Mouse (Mus musculus) embryonic stem cell, embryonic (primary cell): ENCODE results near the gene Tmprss2.
"Not testable (repeated sequence)": the region's sequence is repeated elsewhere in the genome, so short reads cannot be mapped to it uniquely, and the experiment has no call there.

Source experiments
- CTCF ChIA-PET, 4 experiments: fragments of 300-600 bp in 2 of 4; fragments of 350-600 bp in 2 of 4; sonication (Branson Sonifier 250); formaldehyde crosslinking; loops; one replicate each; lab custom pipeline; 2022; ENCODE audit warnings: inconsistent platforms in 2 of 4; lab: Charles Lee
- POLR2A ChIA-PET, 4 experiments: fragments of 300-600 bp in 2 of 4; fragments of 350-600 bp in 2 of 4; sonication (Branson Sonifier 250); formaldehyde crosslinking; loops; one replicate each; lab custom pipeline; 2022; ENCODE audit warnings: antibody characterized with exemption in 4 of 4, inconsistent platforms in 1 of 4; lab: Charles Lee

Tmprss2 gene

GRCm38 (mm10) chr16:97600591-97600990 is 10.4 kb downstream of the Tmprss2 start:
- ChIA-PET POLR2A (interaction anchor here in 1 of 4 experiments (0.6 kb wide), 1 partner anchor 1555 kb away, joined by 3 read pairs; no protein-coding TSS in a partner anchor), CTCF (interaction anchor here in 1 of 4 experiments (0.6 kb wide), 1 partner anchor 286 kb away, joined by 4 read pairs; no protein-coding TSS in a partner anchor)

DNA sequence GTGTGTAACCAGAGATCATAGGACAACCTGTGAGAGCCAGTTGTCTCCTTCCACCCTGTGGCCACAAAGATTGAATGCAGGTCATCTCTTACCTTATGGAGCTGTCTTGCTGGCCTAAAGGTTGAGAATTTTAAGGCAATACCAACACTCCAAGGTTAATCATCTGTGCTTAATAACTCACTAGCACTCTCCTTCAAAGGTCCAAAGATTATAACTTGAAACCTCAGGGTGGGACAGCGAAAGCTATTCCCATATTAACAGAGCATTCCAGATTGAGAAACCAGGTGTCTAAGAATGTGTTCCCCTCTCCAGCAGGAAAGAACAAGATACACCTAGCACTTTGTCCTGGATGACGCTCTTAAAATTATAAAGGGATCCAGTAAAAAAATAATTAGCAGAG is 12.9 kb downstream of the Tmprss2 start:
- POLR2A ChIA-PET, result interaction anchor here in 1 of 4 experiments (0.8 kb wide), 1 partner anchor 11 kb away, joined by 3 read pairs; no protein-coding TSS in a partner anchor
- CTCF ChIA-PET, result interaction anchor here in 1 of 4 experiments (1.8 kb wide), 1 partner anchor 286 kb away, joined by 5 read pairs; no protein-coding TSS in a partner anchor

GRCm38 (mm10) chr16:97593816-97594509 is 17.0 kb downstream of the Tmprss2 start:
- POLR2A ChIA-PET, result interaction anchor here in 1 of 4 experiments (0.8 to 1.4 kb wide), 2 partner anchors 12 to 23 kb away, joined by 3 read pairs; no protein-coding TSS in a partner anchor
- CTCF ChIA-PET, result interaction anchor here (0.6 to 2.3 kb wide), 12 partner anchors 15 to 300 kb away, joined by 3 to 13 read pairs (median 4); no protein-coding TSS in a partner anchor

DNA sequence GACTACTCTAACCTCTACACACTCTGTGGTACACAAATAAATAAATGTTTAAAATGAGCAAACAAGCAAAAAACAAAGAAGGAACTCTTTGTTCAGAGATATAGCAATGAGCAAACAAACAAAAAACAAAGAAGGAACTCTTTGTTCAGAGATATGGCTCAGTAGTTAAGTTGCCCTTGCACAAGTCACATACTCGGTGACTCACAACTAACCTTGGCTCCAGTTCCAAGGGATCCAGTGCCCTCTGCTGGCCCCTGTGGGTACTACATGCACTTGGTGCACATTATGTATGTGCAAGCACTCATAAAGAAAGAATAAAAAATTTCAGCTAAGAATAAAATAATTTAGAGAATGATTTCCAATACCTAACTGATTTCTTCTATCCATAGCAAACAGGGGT is 17.9 kb downstream of the Tmprss2 start:
- POLR2A ChIA-PET, result interaction anchor here in 1 of 4 experiments (0.8 to 1.4 kb wide), 3 partner anchors 11 to 300 kb away, joined by 3 to 5 read pairs (median 3); no protein-coding TSS in a partner anchor
- CTCF ChIA-PET, result interaction anchor here (0.6 to 2.3 kb wide), 10 partner anchors 14 to 300 kb away, joined by 3 to 12 read pairs (median 3); no protein-coding TSS in a partner anchor

- CTCF ChIA-PET, result interaction anchor here (0.7 to 2.3 kb wide), 6 partner anchors 7 to 299 kb away, joined by 3 to 16 read pairs (median 4); no protein-coding TSS in a partner anchor
- POLR2A ChIA-PET, result interaction anchor here in 2 of 4 experiments (0.5 to 0.6 kb wide), 2 partner anchors 9 to 284 kb away, joined by 3 read pairs; no protein-coding TSS in a partner anchor
These were observed 19.5 kb downstream of the Tmprss2 start for GRCm38 (mm10) chr16:97591512-97591911.

DNA sequence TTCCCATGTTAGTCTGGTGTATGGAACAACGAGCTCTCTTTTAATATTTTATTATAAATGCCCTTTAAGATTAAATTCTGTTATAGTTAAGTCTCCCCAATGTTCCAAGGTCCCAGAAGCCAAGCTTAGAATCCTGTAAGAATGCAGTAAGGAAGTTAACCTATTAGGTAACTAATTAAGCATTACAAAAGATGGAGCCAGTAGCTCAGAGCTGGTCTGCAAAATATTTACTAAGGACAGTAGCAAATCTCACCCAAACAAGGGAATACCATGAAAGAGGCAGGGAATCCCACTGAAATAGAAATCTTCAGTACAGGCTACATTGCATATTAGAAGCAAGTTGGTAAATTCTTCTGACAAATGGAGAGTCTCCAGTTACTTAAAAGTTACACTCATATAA is 28.1 kb downstream of the Tmprss2 start:
- POLR2A ChIA-PET, result interaction anchor here in 1 of 4 experiments (0.7 kb wide), 1 partner anchor 9 kb away, joined by 3 read pairs; no protein-coding TSS in a partner anchor
- CTCF ChIA-PET, result not testable (repeated sequence)

DNA sequence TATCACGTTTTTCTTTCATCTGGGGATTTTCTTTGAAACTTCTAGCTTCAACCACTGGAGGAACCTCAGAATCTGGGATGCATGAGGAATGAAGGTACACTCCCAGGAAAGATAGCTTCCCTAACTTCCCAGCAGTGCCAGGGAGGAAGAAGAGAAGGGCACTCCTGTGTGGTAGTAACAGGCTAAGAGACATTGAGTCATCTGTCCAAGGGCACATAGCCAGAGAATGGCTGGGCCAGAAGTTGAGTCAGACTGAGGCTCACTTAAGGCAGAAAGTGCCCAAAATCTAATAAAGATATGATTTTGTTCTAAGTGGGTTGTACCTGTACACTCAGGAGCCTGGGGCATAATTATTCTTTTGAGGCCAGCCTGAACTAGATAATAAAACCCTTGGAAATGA is 41.6 kb downstream of the Tmprss2 start:
- POLR2A ChIA-PET, result no interaction called here
- CTCF ChIA-PET, result interaction anchor here in 3 of 4 experiments (0.7 to 2.5 kb wide), 5 partner anchors 103 to 257 kb away, joined by 3 to 12 read pairs (median 4); no protein-coding TSS in a partner anchor

- POLR2A ChIA-PET, result no interaction called here
- CTCF ChIA-PET, result interaction anchor here in 3 of 4 experiments (0.8 to 2.5 kb wide), 6 partner anchors 17 to 256 kb away, joined by 3 to 12 read pairs (median 4); no protein-coding TSS in a partner anchor
These were observed 42.3 kb downstream of the Tmprss2 start for GRCm38 (mm10) chr16:97568662-97569061.

GRCm38 (mm10) chr16:97544340-97544739 is 66.7 kb downstream of the Tmprss2 start:
- POLR2A ChIA-PET, result no interaction called here

GRCm38 (mm10) chr16:97536859-97537258 is 74.1 kb downstream of the Tmprss2 start:
- CTCF ChIA-PET, result no interaction called here
- POLR2A ChIA-PET, result no interaction called here

More at GRCm38 (mm10) chr16:97544340-97544739, 66.7 kb downstream of the Tmprss2 start:
- CTCF ChIA-PET, result no interaction called here

GRCm38 (mm10) chr16:97535808-97536413 is 75.1 kb downstream of the Tmprss2 start:
- CTCF ChIA-PET, result interaction anchor here in 2 of 4 experiments (0.6 to 1.0 kb wide), 2 partner anchors 104 to 223 kb away, joined by 3 to 4 read pairs; no protein-coding TSS in a partner anchor
- POLR2A ChIA-PET, result interaction anchor here in 1 of 4 experiments (0.8 kb wide), 1 partner anchor 73 kb away, joined by 4 read pairs; the partner anchor contains the start of gene Mx1

GRCm38 (mm10) chr16:97534876-97535461 is 76.0 kb downstream of the Tmprss2 start:
- CTCF ChIA-PET, result interaction anchor here in 2 of 4 experiments (0.5 to 1.0 kb wide), 3 partner anchors 105 to 442 kb away, joined by 3 to 4 read pairs (median 4); no protein-coding TSS in a partner anchor
- POLR2A ChIA-PET, result no interaction called here

DNA sequence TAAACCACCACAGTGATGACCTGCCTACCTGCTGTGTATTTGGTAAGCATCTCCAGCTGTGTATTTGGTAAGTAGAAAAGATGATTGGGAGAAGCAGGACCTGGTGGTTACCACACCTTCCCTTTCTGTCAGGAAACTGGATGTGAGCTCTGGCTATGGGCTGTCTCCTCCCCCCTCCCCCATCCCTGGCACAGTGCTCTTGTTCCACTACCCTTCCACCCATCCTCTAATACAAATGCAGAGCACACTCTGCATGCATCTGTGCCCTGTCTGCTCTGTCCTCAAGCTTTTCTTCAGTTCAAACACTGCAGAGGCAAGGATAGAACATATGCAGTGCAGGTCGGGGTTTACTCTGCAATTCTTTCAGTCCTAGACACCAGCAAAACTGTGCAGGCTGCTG is 76.5 kb downstream of the Tmprss2 start:
- CTCF ChIA-PET, result interaction anchor here in 1 of 4 experiments (0.5 kb wide), 1 partner anchor 442 kb away, joined by 4 read pairs; no protein-coding TSS in a partner anchor
- POLR2A ChIA-PET, result no interaction called here

GRCm38 (mm10) chr16:97533751-97534150 is 77.2 kb downstream of the Tmprss2 start:
- ChIA-PET CTCF (no interaction called here), POLR2A (no interaction called here)

GRCm38 (mm10) chr16:97533126-97533525 is 77.9 kb downstream of the Tmprss2 start:
- CTCF ChIA-PET, result no interaction called here
- POLR2A ChIA-PET, result no interaction called here

GRCm38 (mm10) chr16:97529241-97529640 is 81.8 kb downstream of the Tmprss2 start:
- CTCF ChIA-PET, result interaction anchor here in 1 of 4 experiments (0.6 kb wide), 1 partner anchor 1380 kb away, joined by 3 read pairs; no protein-coding TSS in a partner anchor
- POLR2A ChIA-PET, result no interaction called here

DNA sequence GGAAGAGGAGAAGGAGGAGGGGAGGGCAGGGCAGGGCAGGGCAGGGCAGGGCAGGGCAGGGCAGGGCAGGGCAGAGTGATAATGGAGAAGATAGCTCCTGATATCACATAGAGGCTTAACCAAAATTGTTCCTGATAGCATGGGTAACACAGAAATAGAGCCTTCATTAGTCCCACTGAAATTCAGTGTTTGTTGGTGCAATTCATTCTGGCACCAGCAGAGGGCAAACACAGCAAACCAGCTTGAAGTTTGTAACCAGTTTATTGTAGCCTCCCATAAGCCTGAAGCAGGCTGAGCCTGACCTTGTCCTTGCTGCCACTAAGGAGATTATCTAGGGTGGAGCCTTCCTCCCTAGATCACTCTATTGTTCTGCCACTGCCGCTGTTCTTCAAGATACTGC is 88.0 kb downstream of the Tmprss2 start:
- POLR2A ChIA-PET, result no interaction called here
- CTCF ChIA-PET, result interaction anchor here in 3 of 4 experiments (0.6 to 2.0 kb wide), 6 partner anchors 27 to 230 kb away, joined by 3 to 7 read pairs (median 4); no protein-coding TSS in a partner anchor

GRCm38 (mm10) chr16:97521983-97522382 is 89.0 kb downstream of the Tmprss2 start:
- ChIA-PET POLR2A (no interaction called here), CTCF (interaction anchor here in 3 of 4 experiments (0.7 to 2.0 kb wide), 5 partner anchors 209 to 268 kb away, joined by 3 to 7 read pairs (median 5); no protein-coding TSS in a partner anchor)
